ENCODE assay signal across 17 mouse cellular contexts in genomic region chr14:29366911-29367310, GRCm38 (mm10).
DNase-seq lines count a peak whose midpoint lies in the region; TF ChIP-seq lines count a peak whose summit lies in the region.
"Had no signal": no experiment of that assay in that cellular context is flagged by ENCODE, and none has a peak within 500 bp of the region (broad histone marks: within the 10 kb centered on the region; RNA-seq: fewer than 3 reads in every experiment).

No protein-coding gene starts in this region.

- no peak for TF ChIP-seq POLR2A in brain, embryonic 14.5 days (IDR thresholded peaks at IDR 0.05; ENCODE audit: borderline replicate concordance, extremely low read depth, insufficient read depth, insufficient read length, poor library complexity, severe bottlenecking)

- intact Hi-C loops in left cerebral cortex, postnatal 4 days (cut with DNase I), result no loop called here

- DNase-seq in cerebellum, postnatal 14 days, result peak; percentile 52 to 66
- no peak for DNase-seq in cerebellum, adult 11 months
- DNase-seq in left cerebral cortex, postnatal 4 days, result peak; percentile 33
- DNase-seq in left cerebral cortex, adult 9 months (ENCODE audit: low spot score in 2 of 2), result no peak
- peak; percentile 13 for DNase-seq in brain, embryonic 14.5 days (ENCODE audit: low read depth)
- peak; percentile 50 for DNase-seq in kidney, postnatal 14 days
- DNase-seq in gastrocnemius, postnatal 10 days, result no peak
- no peak for DNase-seq in adrenal gland, adult 8-10 months
- DNase-seq: adrenal gland, postnatal 14 days; cerebellum, adult 2 months; gastrocnemius, postnatal 25 days; heart, adult 18-20 months; heart, postnatal 4 days; layer of hippocampus, adult 9-11 months; liver, embryonic 13.5 days; right cerebral cortex, postnatal 25 days; thymus, postnatal 14 days had no signal

- no peak for TF ChIP-seq CTCF in brain, embryonic 14.5 days (IDR thresholded peaks at IDR 0.05; ENCODE audit: borderline replicate concordance, extremely low read depth, insufficient read depth, insufficient read length)

Comparison
In these comparisons a context has a peak if more than half of its experiments do, and no peak if none do; other contexts are left out.
1. DNase-seq: peak in cerebellum, postnatal 14 days (2 of 2), left cerebral cortex, postnatal 4 days (single experiment), brain, embryonic 14.5 days (single experiment) and kidney, postnatal 14 days (single experiment); none in cerebellum, adult 11 months (single experiment), left cerebral cortex, adult 9 months (0 of 2), gastrocnemius, postnatal 10 days (single experiment) and adrenal gland, adult 8-10 months (single experiment).